Mouse (Mus musculus) limb, embryonic 15.5 days (tissue): ENCODE measurements around the gene Gm17190. TPM values are rescaled to one million over a fixed set of nuclear protein-coding genes. Genes with fewer than 3 reads are reported as not detected.

ENCODE experiments used
- ATAC-seq: fragments of 200-750 bp; cut with Nextera tagmentation; 2 replicates; pipeline ENCODE4 v1.8.0; 2017; ENCODE audit warnings: low read depth, moderate TSS enrichment; ENCODE audit not compliant: insufficient number of reproducible peaks, low FRiP score, low TSS enrichment
- H3K27ac ChIP-seq: fragments of 300-500 bp; sonication (generic); 2 replicates; pipeline ENCODE4 v1.5.1; 2015; ENCODE audit warnings: moderate library complexity, mild to moderate bottlenecking, inconsistent platforms
- H3K27me3 ChIP-seq: fragments of 300-500 bp; sonication (generic); 2 replicates; pipeline ENCODE4 v1.6.1; 2015; ENCODE audit warnings: inconsistent platforms
- H3K36me3 ChIP-seq: fragments of 300-500 bp; sonication (generic); 2 replicates; pipeline ENCODE4 v1.6.1; 2015; ENCODE audit warnings: inconsistent platforms
- H3K4me1 ChIP-seq: fragments of 300-500 bp; sonication (generic); 2 replicates; pipeline ENCODE4 v1.6.1; 2015; ENCODE audit warnings: inconsistent platforms
- H3K4me2 ChIP-seq: fragments of 300-500 bp; sonication (generic); 2 replicates; pipeline ENCODE4 v1.6.1; 2015; ENCODE audit warnings: mild to moderate bottlenecking, inconsistent platforms
- H3K4me3 ChIP-seq: fragments of 300-500 bp; sonication (generic); 2 replicates; pipeline ENCODE4 v1.5.1; 2015; ENCODE audit warnings: mild to moderate bottlenecking, inconsistent platforms
- H3K9ac ChIP-seq: fragments of 300-500 bp; sonication (generic); 2 replicates; pipeline ENCODE4 v1.6.1; 2015; ENCODE audit warnings: inconsistent platforms
- H3K9me3 ChIP-seq: fragments of 300-500 bp; sonication (generic); 2 replicates; pipeline ENCODE4 v1.6.1; 2016; ENCODE audit warnings: inconsistent platforms
- WGBS: fragments of 180-500 bp; shearing (Covaris S2); methylation state at CpG from one replicate; pipeline ENCODE4 v1.1.7; 2015; 5-methylcytosine and 5-hydroxymethylcytosine counted together
- polyA plus RNA-seq: library from polyadenylated mRNA; unstranded; fragments of >200 nt; fragmentation: Nextera tagmentation; extraction: Ambion mirVana; gene quantifications from 2 replicates; pipeline ENCODE4 v1.2.1, GENCODE M21; 2015

Gm17190 gene
- polyA plus RNA-seq, 1 experiment from 2014 or later, result not detected

DNA sequence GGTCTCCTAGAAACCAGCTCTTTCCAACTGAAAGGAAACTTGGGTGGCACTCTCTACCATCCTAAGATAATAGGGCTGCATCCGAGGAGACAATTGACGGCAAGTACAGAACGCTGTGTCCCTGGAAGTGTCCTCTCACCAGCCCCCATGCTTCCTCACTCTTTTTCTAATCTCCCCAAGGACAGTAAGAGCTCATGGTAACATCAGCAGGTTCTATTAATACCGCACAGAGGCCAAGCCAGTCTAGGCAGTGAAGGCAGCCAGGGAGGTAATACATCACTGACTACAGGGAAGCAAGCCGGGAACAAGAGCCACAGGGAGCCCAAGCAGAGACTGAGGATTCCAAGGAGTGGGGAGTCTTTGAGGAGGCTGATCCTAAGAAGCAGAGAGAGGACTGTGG lies 43.2 kb downstream of the Gm17190 start:
- no peak for ATAC-seq
- no peak overlapping the region for H3K9ac ChIP-seq
- WGBS, result 67% methylated on average over 5 of the region's 5 CpGs
- H3K4me1 ChIP-seq, result no peaks in the 10 kb centered on the region
- H3K9me3 ChIP-seq, result no peaks in the 10 kb centered on the region
- no peak overlapping the region for H3K4me3 ChIP-seq
- no peak overlapping the region for H3K4me2 ChIP-seq
- H3K27ac ChIP-seq, result no peak overlapping the region
- no peaks in the 10 kb centered on the region for H3K36me3 ChIP-seq
- peaks cover 19% of the 10 kb centered on the region for H3K27me3 ChIP-seq

DNA sequence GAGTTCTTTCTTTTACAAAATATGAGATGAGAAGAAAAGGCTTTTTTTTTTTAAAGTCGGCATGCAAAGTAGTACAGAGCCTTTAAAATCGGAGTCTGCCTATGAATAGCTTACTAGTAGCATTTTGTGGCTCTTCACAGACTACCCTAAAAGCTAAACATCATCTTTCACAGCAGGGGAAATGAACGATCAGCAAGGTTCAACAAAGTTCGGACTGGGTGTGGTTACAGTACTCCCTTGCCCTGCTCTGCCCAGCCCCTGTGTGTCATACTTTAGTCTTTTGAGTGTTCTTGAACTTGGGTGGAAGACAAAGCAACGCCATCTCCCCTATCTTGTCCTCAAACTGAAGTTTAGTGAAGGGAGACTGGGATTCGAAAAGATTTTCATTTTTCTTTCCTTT lies 44.8 kb downstream of the Gm17190 start:
- no peak overlapping the region for H3K9ac ChIP-seq
- H3K4me1 ChIP-seq, result peaks cover 11% of the 10 kb centered on the region
- no peak overlapping the region for H3K4me2 ChIP-seq
- no peaks in the 10 kb centered on the region for H3K9me3 ChIP-seq
- H3K4me3 ChIP-seq, result no peak overlapping the region
- H3K27ac ChIP-seq, result no peak overlapping the region
- peaks cover 36% of the 10 kb centered on the region for H3K27me3 ChIP-seq
- no peaks in the 10 kb centered on the region for H3K36me3 ChIP-seq
- no peak for ATAC-seq
- 79% methylated on average over 6 of the region's 6 CpGs for WGBS

DNA sequence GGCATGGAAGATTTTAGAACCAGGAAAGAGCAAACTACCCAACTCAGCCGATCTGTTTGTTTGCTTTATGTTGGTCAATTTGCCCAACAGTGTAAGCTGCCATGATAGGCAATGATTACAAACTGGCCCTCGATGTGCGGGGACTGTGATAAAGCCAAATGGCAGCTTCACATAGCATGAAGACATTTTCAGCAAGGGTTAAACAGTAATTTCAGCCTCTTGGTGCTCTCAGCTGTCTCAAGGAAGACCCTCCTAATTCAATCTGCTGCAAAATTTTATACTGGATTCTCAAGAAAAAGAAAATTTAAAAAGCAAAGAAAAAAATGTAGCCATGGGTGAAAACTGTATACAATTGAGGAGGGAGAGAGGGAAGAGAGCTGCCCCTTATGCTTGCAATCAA lies 47.2 kb downstream of the Gm17190 start:
- H3K4me3 ChIP-seq, result no peak overlapping the region
- peaks cover 32% of the 10 kb centered on the region for H3K4me1 ChIP-seq
- H3K27ac ChIP-seq, result no peak overlapping the region
- 77% methylated on average over 3 of the region's 3 CpGs for WGBS
- H3K36me3 ChIP-seq, result no peaks in the 10 kb centered on the region
- no peak for ATAC-seq
- peaks cover 60% of the 10 kb centered on the region for H3K27me3 ChIP-seq
- H3K4me2 ChIP-seq, result no peak overlapping the region
- H3K9me3 ChIP-seq, result no peaks in the 10 kb centered on the region
- H3K9ac ChIP-seq, result no peak overlapping the region

DNA sequence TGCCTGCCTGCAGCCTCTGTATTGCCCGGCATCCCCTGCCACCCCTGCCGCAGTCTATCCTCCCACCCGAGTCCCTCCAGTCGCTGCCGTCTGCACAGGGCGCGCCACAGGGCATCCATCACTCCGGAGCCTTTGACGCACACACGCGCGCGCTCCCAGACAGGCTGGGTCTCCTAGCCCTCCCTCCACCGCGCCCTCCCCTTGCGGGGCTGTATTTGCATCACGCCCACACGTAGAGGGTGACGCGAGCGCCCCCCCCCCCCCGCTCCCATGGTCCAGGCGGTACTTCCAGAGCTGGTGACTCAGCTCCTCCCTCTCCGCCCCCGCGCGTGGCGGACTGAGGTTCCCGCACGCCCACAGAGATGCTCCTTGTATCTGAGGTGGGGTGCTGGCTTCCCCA lies 49.2 kb downstream of the Gm17190 start:
- H3K4me1 ChIP-seq, result peaks cover 32% of the 10 kb centered on the region
- no peaks in the 10 kb centered on the region for H3K36me3 ChIP-seq
- under 1% methylated on average over 27 of the region's 30 CpGs for WGBS
- no peaks in the 10 kb centered on the region for H3K9me3 ChIP-seq
- peaks cover 76% of the 10 kb centered on the region for H3K27me3 ChIP-seq
- peak; percentile 65 for ATAC-seq
- H3K27ac ChIP-seq, result no peak overlapping the region
- H3K4me2 ChIP-seq, result peak overlapping the region; percentile 93
- peak overlapping the region; percentile 49 for H3K4me3 ChIP-seq
- no peak overlapping the region for H3K9ac ChIP-seq

DNA sequence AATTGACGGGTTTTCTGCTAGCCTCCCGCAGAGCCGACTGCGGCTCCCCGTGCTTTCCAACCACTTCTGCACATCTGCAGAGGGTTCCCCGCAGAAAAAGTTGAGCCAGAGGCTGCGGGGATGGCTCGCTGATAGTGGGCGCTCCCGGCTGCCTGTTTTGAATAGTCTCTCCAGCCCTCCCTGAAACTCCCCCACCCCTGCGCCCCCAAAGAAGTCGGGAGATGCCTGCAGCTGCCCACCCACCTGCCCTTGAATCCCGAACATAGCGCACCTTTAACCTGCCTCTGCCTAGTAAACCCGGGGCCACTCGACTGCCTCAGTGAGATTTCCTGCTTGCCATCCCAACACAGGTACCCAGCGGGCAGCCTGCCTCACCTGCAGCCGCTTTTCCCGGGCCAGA lies 50.1 kb downstream of the Gm17190 start:
- Histone ChIP-seq H3K9me3 (no peaks in the 10 kb centered on the region), H3K9ac (0 out of 2 replicates have a peak overlapping the region, but pooled peaks have one; percentile 5), H3K27ac (no peak overlapping the region), H3K27me3 (peaks cover 76% of the 10 kb centered on the region), H3K4me2 (peak overlapping the region; percentile 93), H3K4me3 (peak overlapping the region; percentile 49), H3K36me3 (no peaks in the 10 kb centered on the region), H3K4me1 (peaks cover 32% of the 10 kb centered on the region)
- no peak for ATAC-seq
- 2% methylated on average over 19 of the region's 19 CpGs for WGBS

DNA sequence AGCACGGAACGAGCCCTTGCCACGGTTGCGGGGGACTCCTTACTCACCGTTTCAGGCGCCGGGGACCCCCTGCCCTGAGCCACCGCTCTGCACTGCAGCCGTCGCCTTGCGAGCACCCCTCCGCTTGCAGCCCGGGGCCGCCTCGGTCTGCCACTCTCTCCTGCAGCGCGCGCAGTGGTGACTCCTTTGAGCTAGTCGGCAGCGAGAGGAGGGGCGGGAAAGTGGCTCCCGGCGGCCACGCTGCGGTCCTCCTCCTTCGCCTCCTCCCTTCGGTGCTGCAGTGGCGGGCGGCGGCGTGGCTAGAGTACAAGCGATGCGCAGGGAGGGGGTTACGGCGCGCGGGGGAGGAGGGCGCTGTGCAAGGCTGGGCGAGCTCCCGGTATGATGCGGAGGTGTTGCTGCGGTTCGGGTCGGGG lies 50.6 kb downstream of the Gm17190 start, which contains the start of gene Sv2c:
TSS of gene Sv2c (minus strand) at position 177 of the 416 bp plus-strand sequence.
- H3K27ac ChIP-seq, result no peak within 1 kb of the TSS
- peaks cover 72% of the 10 kb centered on the region for H3K27me3 ChIP-seq
- H3K9me3 ChIP-seq, result no peaks in the 10 kb centered on the region
- 0 out of 2 replicates have a peak within 1 kb of the TSS, but pooled peaks have one; percentile 5 for H3K9ac ChIP-seq
- under 1% methylated on average over 43 of the region's 44 CpGs for WGBS
- H3K4me3 ChIP-seq, result peak within 1 kb of the TSS; percentile 49
- ATAC-seq, result no peak
- H3K4me1 ChIP-seq, result peaks cover 32% of the 10 kb centered on the region
- no peaks in the 10 kb centered on the region for H3K36me3 ChIP-seq
- peak within 1 kb of the TSS; percentile 93 for H3K4me2 ChIP-seq

Other genes with a start within 250 kb of the Gm17190 start
- gene Iqgap2, start 190.1 kb upstream of the Gm17190 start, polyA plus RNA-seq, result 8.0 and 9.6 TPM in 2 replicates
- 17.0 and 17.4 TPM in 2 replicates for gene Gm20075, start 678 bp upstream of the Gm17190 start, polyA plus RNA-seq
- gene Sv2c, start 50.5 kb downstream of the Gm17190 start, polyA plus RNA-seq, result 1.3 and 1.5 TPM in 2 replicates